Mouse (Mus musculus): ENCODE results near the gene Olfr122. TPM values are rescaled to one million over a fixed set of nuclear protein-coding genes. Genes with fewer than 3 reads are reported as not detected.

The Olfr122 gene
- not detected in 2 replicates for polyA plus RNA-seq (2014; fragmentation: Nextera tagmentation; extraction: Ambion mirVana)

DNA sequence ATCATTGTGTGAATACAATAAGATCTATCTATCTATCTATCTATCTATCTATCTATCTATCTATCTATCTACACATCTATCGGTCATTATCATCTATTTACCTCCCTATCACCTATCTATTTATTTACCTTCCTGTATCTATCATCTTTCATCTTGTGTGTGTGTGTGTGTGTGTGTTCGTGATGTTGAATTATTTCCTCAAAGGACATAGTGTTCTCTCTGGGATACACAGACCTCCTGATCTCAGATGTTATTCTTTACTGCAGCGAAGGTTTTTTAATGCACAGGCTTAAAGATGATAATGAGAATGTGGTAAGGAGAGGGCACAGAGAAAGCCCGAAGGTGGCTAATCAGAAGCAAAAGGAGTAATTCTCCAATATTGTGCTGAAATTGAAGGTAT is at the start of gene Olfr122:
Olfr122 (plus strand) TSS at position 301 of the 400 bp plus-strand sequence.
- H3K4me2 ChIP-seq = no peak within 1 kb of the TSS
- WGBS = 88% methylated on average over 4 of the region's 4 CpGs

DNA sequence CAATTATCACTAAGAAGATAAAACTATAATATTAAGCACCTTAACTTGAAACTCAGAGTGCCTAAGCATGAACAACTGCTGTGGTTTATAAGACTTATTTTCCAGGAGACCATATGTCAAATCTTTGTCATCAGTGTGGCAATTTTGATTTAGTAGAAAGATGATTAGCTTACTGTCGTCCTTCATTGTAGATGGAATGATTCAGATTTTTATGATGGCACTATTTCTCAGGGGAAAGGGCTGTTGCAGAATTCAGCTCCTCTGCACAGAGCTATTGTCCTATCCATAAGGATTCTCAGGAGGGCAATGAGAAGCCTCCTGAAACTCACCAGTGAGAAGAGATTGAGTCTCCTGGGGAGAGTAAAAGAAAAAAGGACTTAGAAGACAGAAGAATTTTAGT is 46.9 kb upstream of the Olfr122 start, which contains the start of gene Olfr120:
Olfr120 (plus strand) TSS at position 301 of the 400 bp plus-strand sequence.
- DNase-seq (ENCODE audit: low spot score, missing footprints) = no peak
- Histone ChIP-seq H3K36me3 (ENCODE audit: control insufficient read depth, insufficient read depth, low read length) (no peaks in the 10 kb centered on the region), H3K4me2 (no peak within 1 kb of the TSS), H3K4me1 (ENCODE audit: control insufficient read depth, insufficient read depth, low read length) (no peaks in the 10 kb centered on the region), H3K27ac (ENCODE audit: low read depth, low read length) (no peak within 1 kb of the TSS), H3K9ac (ENCODE audit: low read length) (no peak within 1 kb of the TSS), H3K27me3 (ENCODE audit: control insufficient read depth, insufficient read depth, low read length) (no peaks in the 10 kb centered on the region), H3K4me3 (ENCODE audit: low read depth, low read length) (no peak within 1 kb of the TSS), H3K9me3 (ENCODE audit: control insufficient read depth, low read length) (no peaks in the 10 kb centered on the region)
- no peak for ATAC-seq (ENCODE audit: low FRiP score)
- WGBS = 77% methylated on average over 1 of the region's 1 CpGs

More for the DNA sequence above, at the start of gene Olfr122:
- Histone ChIP-seq H3K9me3 (ENCODE audit: control insufficient read depth, low read length) (no peaks in the 10 kb centered on the region), H3K4me1 (ENCODE audit: control insufficient read depth, insufficient read depth, low read length) (no peaks in the 10 kb centered on the region), H3K4me3 (ENCODE audit: low read depth, low read length) (no peak within 1 kb of the TSS), H3K27ac (ENCODE audit: low read depth, low read length) (no peak within 1 kb of the TSS), H3K36me3 (ENCODE audit: control insufficient read depth, insufficient read depth, low read length) (no peaks in the 10 kb centered on the region), H3K9ac (ENCODE audit: low read length) (no peak within 1 kb of the TSS), H3K27me3 (ENCODE audit: control insufficient read depth, insufficient read depth, low read length) (no peaks in the 10 kb centered on the region)
- ATAC-seq (ENCODE audit: low FRiP score) (no peak), DNase-seq (ENCODE audit: low spot score, missing footprints) (no peak)

DNA sequence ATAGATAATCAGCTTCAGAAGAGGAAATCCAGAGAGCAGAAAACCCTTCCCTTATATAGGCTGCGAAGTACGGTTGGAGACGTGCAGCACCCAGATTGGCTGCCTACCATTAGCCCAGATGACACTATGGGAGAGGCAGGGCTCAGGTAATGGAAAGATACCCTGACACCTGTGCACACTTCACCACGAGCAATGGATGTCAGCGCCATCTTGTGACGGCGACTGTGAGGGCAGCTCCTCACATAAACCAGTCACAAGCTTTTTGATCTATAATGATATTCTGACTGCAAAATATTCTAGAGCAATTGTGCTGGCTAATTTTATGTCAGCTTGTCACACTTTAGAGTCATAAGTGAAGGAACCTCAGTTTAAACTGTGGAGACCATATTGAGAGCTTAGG is 30.3 kb upstream of the Olfr122 start:
- no peak overlapping the region for H3K4me3 ChIP-seq (ENCODE audit: low read depth, low read length)
- DNase-seq (ENCODE audit: low spot score, missing footprints) (no peak), ATAC-seq (ENCODE audit: low FRiP score) (no peak)
- H3K27ac ChIP-seq (ENCODE audit: low read depth, low read length) = no peak overlapping the region
- H3K27me3 ChIP-seq (ENCODE audit: control insufficient read depth, insufficient read depth, low read length) = no peaks in the 10 kb centered on the region
- no peak overlapping the region for H3K9ac ChIP-seq (ENCODE audit: low read length)
- 56% methylated on average over 7 of the region's 7 CpGs for WGBS
- no peaks in the 10 kb centered on the region for H3K4me1 ChIP-seq (ENCODE audit: control insufficient read depth, insufficient read depth, low read length)
- H3K9me3 ChIP-seq (ENCODE audit: control insufficient read depth, low read length) = no peaks in the 10 kb centered on the region
- no peak overlapping the region for H3K4me2 ChIP-seq
- H3K36me3 ChIP-seq (ENCODE audit: control insufficient read depth, insufficient read depth, low read length) = no peaks in the 10 kb centered on the region

DNA sequence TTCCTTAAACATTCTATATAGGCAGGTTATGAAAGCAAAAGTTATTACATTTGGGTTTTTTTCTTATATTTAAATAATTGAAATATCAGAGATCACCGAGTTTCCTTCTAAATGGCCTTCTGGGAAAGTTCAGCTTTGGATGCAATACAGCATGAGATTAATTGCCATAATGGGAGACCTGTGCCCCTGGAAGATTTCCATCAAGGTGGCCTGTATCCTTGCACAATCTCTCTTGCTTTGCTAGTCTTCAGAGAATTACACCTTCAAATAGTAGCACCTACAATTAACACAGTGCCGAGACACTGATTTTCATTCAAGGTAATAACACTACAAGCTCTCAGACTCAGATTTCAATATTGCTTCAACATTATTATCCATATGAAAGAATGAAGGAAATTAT is 24.8 kb downstream of the Olfr122 start, which contains the start of gene Olfr123:
Olfr123 (plus strand) TSS at position 301 of the 400 bp plus-strand sequence.
- H3K27ac ChIP-seq (ENCODE audit: low read depth, low read length) = no peak within 1 kb of the TSS
- no peak within 1 kb of the TSS for H3K4me3 ChIP-seq (ENCODE audit: low read depth, low read length)
- H3K4me1 ChIP-seq (ENCODE audit: control insufficient read depth, insufficient read depth, low read length) = no peaks in the 10 kb centered on the region
- no peaks in the 10 kb centered on the region for H3K9me3 ChIP-seq (ENCODE audit: control insufficient read depth, low read length)
- H3K36me3 ChIP-seq (ENCODE audit: control insufficient read depth, insufficient read depth, low read length) = no peaks in the 10 kb centered on the region
- no peaks in the 10 kb centered on the region for H3K27me3 ChIP-seq (ENCODE audit: control insufficient read depth, insufficient read depth, low read length)
- no peak within 1 kb of the TSS for H3K4me2 ChIP-seq
- ATAC-seq (ENCODE audit: low FRiP score) (no peak), DNase-seq (ENCODE audit: low spot score, missing footprints) (no peak)
- H3K9ac ChIP-seq (ENCODE audit: low read length) = no peak within 1 kb of the TSS
- WGBS = 92% methylated on average over 2 of the region's 2 CpGs

DNA sequence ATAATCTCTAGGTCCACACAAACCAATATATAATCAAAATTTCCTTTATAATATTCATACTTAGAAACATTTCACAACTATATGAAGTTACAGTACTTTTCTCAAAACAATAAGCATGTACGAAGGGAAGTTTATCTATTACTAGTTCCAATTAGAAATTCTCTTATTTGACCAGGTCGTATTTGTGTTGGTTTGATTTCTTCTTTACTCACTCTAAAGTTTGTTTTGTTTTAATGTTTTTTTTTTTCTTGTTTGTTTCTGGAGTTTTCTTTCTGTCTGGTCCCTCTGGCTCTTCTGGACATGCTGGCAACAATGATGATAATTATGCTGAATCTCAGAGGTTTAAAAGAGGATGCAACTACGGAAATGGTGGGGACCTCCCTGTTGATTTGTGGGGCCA is 31.2 kb downstream of the Olfr122 start, which contains the start of gene Olfr124:
Olfr124 (plus strand) TSS at position 301 of the 400 bp plus-strand sequence.
- no peaks in the 10 kb centered on the region for H3K9me3 ChIP-seq (ENCODE audit: control insufficient read depth, low read length)
- no peak for DNase-seq (ENCODE audit: low spot score, missing footprints)
- no peak for ATAC-seq (ENCODE audit: low FRiP score)
- H3K4me2 ChIP-seq = no peak within 1 kb of the TSS
- no peak within 1 kb of the TSS for H3K9ac ChIP-seq (ENCODE audit: low read length)
- H3K27me3 ChIP-seq (ENCODE audit: control insufficient read depth, insufficient read depth, low read length) = no peaks in the 10 kb centered on the region
- H3K27ac ChIP-seq (ENCODE audit: low read depth, low read length) = no peak within 1 kb of the TSS
- WGBS = 83% methylated on average over 3 of the region's 3 CpGs
- H3K4me1 ChIP-seq (ENCODE audit: control insufficient read depth, insufficient read depth, low read length) = no peaks in the 10 kb centered on the region
- no peaks in the 10 kb centered on the region for H3K36me3 ChIP-seq (ENCODE audit: control insufficient read depth, insufficient read depth, low read length)
- no peak within 1 kb of the TSS for H3K4me3 ChIP-seq (ENCODE audit: low read depth, low read length)

Other genes starting within 250 kb of the Olfr122 start
- not detected in 2 replicates for gene Olfr112, start 199.2 kb upstream of the Olfr122 start, polyA plus RNA-seq (2014; fragmentation: Nextera tagmentation; extraction: Ambion mirVana)
- not detected in 2 replicates for gene Olfr113, start 190.9 kb upstream of the Olfr122 start, polyA plus RNA-seq (2014; fragmentation: Nextera tagmentation; extraction: Ambion mirVana)
- gene Olfr114, start 175.9 kb upstream of the Olfr122 start, polyA plus RNA-seq (2014; fragmentation: Nextera tagmentation; extraction: Ambion mirVana) = not detected in 2 replicates
- gene Olfr115, start 141.5 kb upstream of the Olfr122 start, polyA plus RNA-seq (2014; fragmentation: Nextera tagmentation; extraction: Ambion mirVana) = not detected in 2 replicates
- not detected in 2 replicates for gene Olfr116, start 141.4 kb upstream of the Olfr122 start, polyA plus RNA-seq (2014; fragmentation: Nextera tagmentation; extraction: Ambion mirVana)
- not detected in 2 replicates for gene Olfr117, start 104.8 kb upstream of the Olfr122 start, polyA plus RNA-seq (2014; fragmentation: Nextera tagmentation; extraction: Ambion mirVana)
- not detected in 2 replicates for gene Olfr118, start 101.6 kb upstream of the Olfr122 start, polyA plus RNA-seq (2014; fragmentation: Nextera tagmentation; extraction: Ambion mirVana)
- gene Olfr119, start 72.0 kb upstream of the Olfr122 start, polyA plus RNA-seq (2014; fragmentation: Nextera tagmentation; extraction: Ambion mirVana) = not detected in 2 replicates
- gene Olfr120, start 46.8 kb upstream of the Olfr122 start, polyA plus RNA-seq (2014; fragmentation: Nextera tagmentation; extraction: Ambion mirVana) = not detected in 2 replicates
- gene Olfr121, start 19.8 kb upstream of the Olfr122 start, polyA plus RNA-seq (2014; fragmentation: Nextera tagmentation; extraction: Ambion mirVana) = not detected in 2 replicates
- not detected in 2 replicates for gene Olfr123, start 24.9 kb downstream of the Olfr122 start, polyA plus RNA-seq (2014; fragmentation: Nextera tagmentation; extraction: Ambion mirVana)
- gene Olfr124, start 31.3 kb downstream of the Olfr122 start, polyA plus RNA-seq (2014; fragmentation: Nextera tagmentation; extraction: Ambion mirVana) = not detected in 2 replicates
- not detected in 2 replicates for gene Olfr125, start 64.3 kb downstream of the Olfr122 start, polyA plus RNA-seq (2014; fragmentation: Nextera tagmentation; extraction: Ambion mirVana)
- gene Olfr126, start 78.9 kb downstream of the Olfr122 start, polyA plus RNA-seq (2014; fragmentation: Nextera tagmentation; extraction: Ambion mirVana) = not detected in 2 replicates
- not detected in 2 replicates for gene Olfr127, start 131.8 kb downstream of the Olfr122 start, polyA plus RNA-seq (2014; fragmentation: Nextera tagmentation; extraction: Ambion mirVana)
- gene Olfr128, start 151.9 kb downstream of the Olfr122 start, polyA plus RNA-seq (2014; fragmentation: Nextera tagmentation; extraction: Ambion mirVana) = not detected in 2 replicates
- gene Olfr761, start 184.5 kb downstream of the Olfr122 start, polyA plus RNA-seq (2014; fragmentation: Nextera tagmentation; extraction: Ambion mirVana) = not detected in 2 replicates

Measured in midbrain, embryonic 11.5 days (tissue).